Mouse (Mus musculus) MEL (cell line): ENCODE results near the gene Dqx1.
A peak's percentile ranks its signal among the peaks of the same experiment; 100 is the strongest.

Experiments used
- CTCF ChIP-seq, 3 experiments: IDR thresholded peaks in 2 of 3; conservative IDR thresholded peaks in 1 of 3; 2 replicates each; pipeline ENCODE4 v1.5.1; 2011 to 2012; ENCODE audit warnings: low read length in 3 of 3, low read depth in 2 of 3, mild to moderate bottlenecking in 2 of 3, improper control_type of control experiment in 1 of 3, inconsistent platforms in 1 of 3, mixed read lengths in 1 of 3, moderate library complexity in 1 of 3; ENCODE audit not compliant: control insufficient read depth in 1 of 3, insufficient read depth in 1 of 3, poor library complexity in 1 of 3, severe bottlenecking in 1 of 3
- E2F4 ChIP-seq: IDR thresholded peaks from 2 replicates; pipeline ENCODE4 v1.6.1; 2011; ENCODE audit warnings: low read depth, low read length, improper control_type of control experiment, borderline replicate concordance
- ELF1 ChIP-seq: IDR thresholded peaks from 2 replicates; pipeline ENCODE4 v1.6.1; 2014; ENCODE audit warnings: low read depth, mild to moderate bottlenecking, inconsistent platforms, low read length, improper control_type of control experiment, moderate library complexity
- HCFC1 ChIP-seq: IDR thresholded peaks from 2 replicates; pipeline ENCODE4 v1.6.1; 2012; ENCODE audit warnings: low read depth, mild to moderate bottlenecking, inconsistent platforms, low read length, improper control_type of control experiment, moderate library complexity
- MAX ChIP-seq: IDR thresholded peaks from 2 replicates; pipeline ENCODE4 v1.6.1; 2011; ENCODE audit warnings: low read length, improper control_type of control experiment
- MYB ChIP-seq: IDR thresholded peaks from 2 replicates; pipeline ENCODE4 v1.6.1; 2011; ENCODE audit warnings: mild to moderate bottlenecking, low read depth, low read length, improper control_type of control experiment
- MYC ChIP-seq: IDR thresholded peaks from 2 replicates; pipeline ENCODE4 v1.6.1; 2011; ENCODE audit warnings: low read depth, mild to moderate bottlenecking, low read length, improper control_type of control experiment, moderate library complexity
- POLR2AphosphoS5 ChIP-seq: IDR thresholded peaks from 2 replicates; pipeline ENCODE4 v1.6.1; 2012; ENCODE audit warnings: low read depth, borderline replicate concordance, mild to moderate bottlenecking, inconsistent platforms, low read length, moderate library complexity, mixed read lengths
- TBP ChIP-seq: IDR thresholded peaks from 2 replicates; pipeline ENCODE4 v1.8.0; 2011; ENCODE audit warnings: low read depth, low read length, improper control_type of control experiment
- ZNF384 ChIP-seq: IDR thresholded peaks from 2 replicates; pipeline ENCODE4 v1.6.1; 2012; ENCODE audit warnings: low read depth, mild to moderate bottlenecking, inconsistent platforms, low read length, improper control_type of control experiment

GRCm38 (mm10) chr6:83044742-83045141 is 12.9 kb upstream of the Dqx1 start:
- TF ChIP-seq HCFC1 (no peak), TBP (peak; percentile 94), CTCF (IDR thresholded peaks at IDR 0.05 in 2 of 3, conservative IDR thresholded peaks at IDR 0.05 in 1 of 3; ENCODE audit: control insufficient read depth in 1 of 3, insufficient read depth in 1 of 3, low read depth in 2 of 3, low read length in 3 of 3, poor library complexity in 1 of 3, severe bottlenecking in 1 of 3) (no peak), MYC (0 out of 2 replicates have a peak, but pooled peaks have one; percentile 56), ELF1 (no peak), ZNF384 (no peak), E2F4 (no peak), POLR2AphosphoS5 (no peak), MYB (no peak), MAX (0 out of 2 replicates have a peak, but pooled peaks have one; percentile 28)
